Mouse (Mus musculus) stomach, postnatal 0 days (tissue): ENCODE measurements at regions not wholly inside any gene's neighbourhood (a gene's known extent, or its start where the extent isn't known, plus 50 kb on each side); places are given as distances from the start of the nearest gene placed in this dataset.

Source experiments
- CTCF ChIP-seq: IDR thresholded peaks from 2 replicates; pipeline ENCODE4 v1.5.1; 2016; ENCODE audit warnings: antibody characterized with exemption, low read depth, mild to moderate bottlenecking, moderate library complexity
- EP300 ChIP-seq: optimal IDR thresholded peaks from 2 replicates; pipeline ENCODE3; 2016; ENCODE audit warnings: antibody characterized with exemption

GRCm38 (mm10) chr5:75808551-75809332 lies 169.5 kb downstream of the Kdr start:
- TF ChIP-seq CTCF (no peak), EP300 (no peak)
